Mouse (Mus musculus) olfactory bulb, adult 2 months (tissue): ENCODE data around the gene Basp1.

Experiments
- CTCF ChIP-seq: fragments of 200-500 bp; IDR thresholded peaks from 2 replicates; pipeline ENCODE4 v1.5.1; 2012; ENCODE audit warnings: low read depth, mild to moderate bottlenecking, low read length, moderate library complexity; ENCODE audit not compliant: insufficient read depth
- POLR2A ChIP-seq: fragments of 200-500 bp; IDR thresholded peaks from 2 replicates; pipeline ENCODE4 v1.6.1; 2012; ENCODE audit warnings: mild to moderate bottlenecking, low read depth, low read length, moderate library complexity; ENCODE audit not compliant: insufficient read depth

- TF ChIP-seq POLR2A = no peak
- TF ChIP-seq CTCF = no peak
Observed at GRCm38 (mm10) chr15:25412761-25413261, 753 bp downstream of the Basp1 start.
